Mouse (Mus musculus): ENCODE measurements at regions not wholly inside any gene's neighbourhood (a gene's known extent, or its start where the extent isn't known, plus 50 kb on each side); places are given as distances from the start of the nearest gene placed in this dataset.

GRCm38 (mm10) chr5:75840421-75840820 lies 137.8 kb downstream of the Kdr start:
- Histone ChIP-seq H3K4me1 (ENCODE audit: control insufficient read depth, insufficient read depth, low read length) (0 out of 2 replicates have a peak, but pooled peaks cover 3% of the 10 kb centered on the region), H3K27me3 (ENCODE audit: control insufficient read depth, insufficient read depth, low read length) (no peaks in the 10 kb centered on the region), H3K36me3 (ENCODE audit: control insufficient read depth, insufficient read depth, low read length) (no peaks in the 10 kb centered on the region), H3K27ac (ENCODE audit: low read length) (no peak overlapping the region), H3K4me3 (ENCODE audit: low read depth, low read length) (no peak overlapping the region), H3K9me3 (ENCODE audit: control insufficient read depth, low read depth, low read length) (no peaks in the 10 kb centered on the region), H3K4me2 (replicated peaks; ENCODE audit: low read depth, low read length) (no peak overlapping the region), H3K9ac (replicated peaks; ENCODE audit: low read depth, low read length) (no peak overlapping the region)
- ATAC-seq (ENCODE audit: insufficient number of reproducible peaks, insufficient read depth, low FRiP score, low read depth), result no peak
- 85% methylated on average over 7 of the region's 7 CpGs for WGBS

GRCm38 (mm10) chr5:75835556-75835961 lies 142.7 kb downstream of the Kdr start:
- no peaks in the 10 kb centered on the region for H3K36me3 ChIP-seq (ENCODE audit: control insufficient read depth, insufficient read depth, low read length)
- H3K27me3 ChIP-seq (ENCODE audit: control insufficient read depth, insufficient read depth, low read length), result no peaks in the 10 kb centered on the region
- no peak overlapping the region for H3K4me3 ChIP-seq (ENCODE audit: low read depth, low read length)
- peak; percentile 57; the same call in 1 of the 2 replicates for ATAC-seq (ENCODE audit: insufficient number of reproducible peaks, insufficient read depth, low FRiP score, low read depth)
- 39% methylated on average over 20 of the region's 20 CpGs for WGBS
- H3K4me2 ChIP-seq (replicated peaks; ENCODE audit: low read depth, low read length), result peak overlapping the region; percentile 37
- H3K4me1 ChIP-seq (ENCODE audit: control insufficient read depth, insufficient read depth, low read length), result peaks cover 10% of the 10 kb centered on the region; the same call in 1 of the 2 replicates
- peak overlapping the region; percentile 18; the same call in 1 of the 2 replicates for H3K27ac ChIP-seq (ENCODE audit: low read length)
- H3K9ac ChIP-seq (replicated peaks; ENCODE audit: low read depth, low read length), result no peak overlapping the region
- H3K9me3 ChIP-seq (ENCODE audit: control insufficient read depth, low read depth, low read length), result no peaks in the 10 kb centered on the region

GRCm38 (mm10) chr5:75834766-75835555 lies 143.3 kb downstream of the Kdr start:
- 47% methylated on average over 17 of the region's 17 CpGs for WGBS
- no peaks in the 10 kb centered on the region for H3K9me3 ChIP-seq (ENCODE audit: control insufficient read depth, low read depth, low read length)
- no peak overlapping the region for H3K9ac ChIP-seq (replicated peaks; ENCODE audit: low read depth, low read length)
- peak overlapping the region; percentile 37 for H3K4me2 ChIP-seq (replicated peaks; ENCODE audit: low read depth, low read length)
- H3K27me3 ChIP-seq (ENCODE audit: control insufficient read depth, insufficient read depth, low read length), result no peaks in the 10 kb centered on the region
- peaks cover 15% of the 10 kb centered on the region; the same call in 1 of the 2 replicates for H3K4me1 ChIP-seq (ENCODE audit: control insufficient read depth, insufficient read depth, low read length)
- no peak for ATAC-seq (ENCODE audit: insufficient number of reproducible peaks, insufficient read depth, low FRiP score, low read depth)
- H3K36me3 ChIP-seq (ENCODE audit: control insufficient read depth, insufficient read depth, low read length), result no peaks in the 10 kb centered on the region
- no peak overlapping the region for H3K4me3 ChIP-seq (ENCODE audit: low read depth, low read length)
- H3K27ac ChIP-seq (ENCODE audit: low read length), result peak overlapping the region; percentile 48; the same call in 1 of the 2 replicates

GRCm38 (mm10) chr5:75832341-75832740 lies 145.9 kb downstream of the Kdr start:
- no peak overlapping the region for H3K4me3 ChIP-seq (ENCODE audit: low read depth, low read length)
- WGBS, result 75% methylated on average over 5 of the region's 5 CpGs
- no peak overlapping the region for H3K4me2 ChIP-seq (replicated peaks; ENCODE audit: low read depth, low read length)
- H3K9ac ChIP-seq (replicated peaks; ENCODE audit: low read depth, low read length), result no peak overlapping the region
- peaks cover 17% of the 10 kb centered on the region; the same call in 1 of the 2 replicates for H3K4me1 ChIP-seq (ENCODE audit: control insufficient read depth, insufficient read depth, low read length)
- H3K9me3 ChIP-seq (ENCODE audit: control insufficient read depth, low read depth, low read length), result no peaks in the 10 kb centered on the region
- no peak overlapping the region for H3K27ac ChIP-seq (ENCODE audit: low read length)
- no peaks in the 10 kb centered on the region for H3K27me3 ChIP-seq (ENCODE audit: control insufficient read depth, insufficient read depth, low read length)
- no peaks in the 10 kb centered on the region for H3K36me3 ChIP-seq (ENCODE audit: control insufficient read depth, insufficient read depth, low read length)
- ATAC-seq (ENCODE audit: insufficient number of reproducible peaks, insufficient read depth, low FRiP score, low read depth), result no peak

GRCm38 (mm10) chr5:75829850-75830625 lies 148.2 kb downstream of the Kdr start:
- Histone ChIP-seq H3K9me3 (ENCODE audit: control insufficient read depth, low read depth, low read length) (no peaks in the 10 kb centered on the region), H3K36me3 (ENCODE audit: control insufficient read depth, insufficient read depth, low read length) (no peaks in the 10 kb centered on the region), H3K4me2 (replicated peaks; ENCODE audit: low read depth, low read length) (no peak overlapping the region), H3K4me3 (ENCODE audit: low read depth, low read length) (no peak overlapping the region), H3K27ac (ENCODE audit: low read length) (no peak overlapping the region), H3K27me3 (ENCODE audit: control insufficient read depth, insufficient read depth, low read length) (no peaks in the 10 kb centered on the region), H3K9ac (replicated peaks; ENCODE audit: low read depth, low read length) (no peak overlapping the region), H3K4me1 (ENCODE audit: control insufficient read depth, insufficient read depth, low read length) (peaks cover 11% of the 10 kb centered on the region; the same call in 1 of the 2 replicates)
- ATAC-seq (ENCODE audit: insufficient number of reproducible peaks, insufficient read depth, low FRiP score, low read depth), result peak; percentile 31; the same call in 1 of the 2 replicates
- 33% methylated on average over 6 of the region's 6 CpGs for WGBS

GRCm38 (mm10) chr5:75828332-75828731 lies 149.9 kb downstream of the Kdr start:
- ATAC-seq (ENCODE audit: insufficient number of reproducible peaks, insufficient read depth, low FRiP score, low read depth), result no peak

GRCm38 (mm10) chr5:75826283-75827098 lies 151.8 kb downstream of the Kdr start:
- 44% methylated on average over 10 of the region's 10 CpGs for whole genome bisulfite sequencing
- no peaks in the 10 kb centered on the region for H3K36me3 ChIP-seq (ENCODE audit: control insufficient read depth, insufficient read depth, low read length)
- H3K4me2 ChIP-seq (replicated peaks; ENCODE audit: low read depth, low read length), result no peak overlapping the region
- ATAC-seq (ENCODE audit: insufficient number of reproducible peaks, insufficient read depth, low FRiP score, low read depth), result no peak
- no peak overlapping the region for H3K27ac ChIP-seq (ENCODE audit: low read length)
- H3K4me3 ChIP-seq (ENCODE audit: low read depth, low read length), result no peak overlapping the region
- no peak overlapping the region for H3K9ac ChIP-seq (replicated peaks; ENCODE audit: low read depth, low read length)
- no peaks in the 10 kb centered on the region for H3K27me3 ChIP-seq (ENCODE audit: control insufficient read depth, insufficient read depth, low read length)
- no peaks in the 10 kb centered on the region for H3K9me3 ChIP-seq (ENCODE audit: control insufficient read depth, low read depth, low read length)
- H3K4me1 ChIP-seq (ENCODE audit: control insufficient read depth, insufficient read depth, low read length), result peaks cover 11% of the 10 kb centered on the region; the same call in 1 of the 2 replicates

More at GRCm38 (mm10) chr5:75828332-75828731, 149.9 kb downstream of the Kdr start:
- 80% methylated on average over 5 of the region's 5 CpGs for WGBS
- H3K27me3 ChIP-seq (ENCODE audit: control insufficient read depth, insufficient read depth, low read length), result no peaks in the 10 kb centered on the region
- H3K4me2 ChIP-seq (replicated peaks; ENCODE audit: low read depth, low read length), result no peak overlapping the region
- H3K9ac ChIP-seq (replicated peaks; ENCODE audit: low read depth, low read length), result no peak overlapping the region
- no peak overlapping the region for H3K27ac ChIP-seq (ENCODE audit: low read length)
- no peaks in the 10 kb centered on the region for H3K36me3 ChIP-seq (ENCODE audit: control insufficient read depth, insufficient read depth, low read length)
- no peak overlapping the region for H3K4me3 ChIP-seq (ENCODE audit: low read depth, low read length)
- H3K9me3 ChIP-seq (ENCODE audit: control insufficient read depth, low read depth, low read length), result no peaks in the 10 kb centered on the region
- peaks cover 11% of the 10 kb centered on the region; the same call in 1 of the 2 replicates for H3K4me1 ChIP-seq (ENCODE audit: control insufficient read depth, insufficient read depth, low read length)

GRCm38 (mm10) chr5:75825576-75825975 lies 152.7 kb downstream of the Kdr start:
- no peaks in the 10 kb centered on the region for H3K9me3 ChIP-seq (ENCODE audit: control insufficient read depth, low read depth, low read length)
- 35% methylated on average over 5 of the region's 5 CpGs for WGBS
- no peak for ATAC-seq (ENCODE audit: insufficient number of reproducible peaks, insufficient read depth, low FRiP score, low read depth)
- peaks cover 7% of the 10 kb centered on the region; the same call in 1 of the 2 replicates for H3K4me1 ChIP-seq (ENCODE audit: control insufficient read depth, insufficient read depth, low read length)
- no peak overlapping the region for H3K27ac ChIP-seq (ENCODE audit: low read length)
- no peak overlapping the region for H3K4me3 ChIP-seq (ENCODE audit: low read depth, low read length)
- H3K9ac ChIP-seq (replicated peaks; ENCODE audit: low read depth, low read length), result no peak overlapping the region
- H3K4me2 ChIP-seq (replicated peaks; ENCODE audit: low read depth, low read length), result no peak overlapping the region
- H3K27me3 ChIP-seq (ENCODE audit: control insufficient read depth, insufficient read depth, low read length), result no peaks in the 10 kb centered on the region
- no peaks in the 10 kb centered on the region for H3K36me3 ChIP-seq (ENCODE audit: control insufficient read depth, insufficient read depth, low read length)

All from stomach, embryonic 14.5 days (tissue).